Mouse (Mus musculus) CH12F3 (cell line): ENCODE measurements at regions not wholly inside any gene's neighbourhood (a gene's known extent, or its start where the extent isn't known, plus 50 kb on each side); places are given as distances from the start of the nearest gene placed in this dataset.
"Not testable (repeated sequence)": the region's sequence is repeated elsewhere in the genome, so short reads cannot be mapped to it uniquely, and the experiment has no call there.

Experiments
- in situ Hi-C: fragments of 300-500 bp; cut with MboI; formaldehyde crosslinking; loops from 2 replicates; pipeline ENCODE4 v1.14.3; 2020; ENCODE audit warnings: low sequenced_read_pairs

DNA sequence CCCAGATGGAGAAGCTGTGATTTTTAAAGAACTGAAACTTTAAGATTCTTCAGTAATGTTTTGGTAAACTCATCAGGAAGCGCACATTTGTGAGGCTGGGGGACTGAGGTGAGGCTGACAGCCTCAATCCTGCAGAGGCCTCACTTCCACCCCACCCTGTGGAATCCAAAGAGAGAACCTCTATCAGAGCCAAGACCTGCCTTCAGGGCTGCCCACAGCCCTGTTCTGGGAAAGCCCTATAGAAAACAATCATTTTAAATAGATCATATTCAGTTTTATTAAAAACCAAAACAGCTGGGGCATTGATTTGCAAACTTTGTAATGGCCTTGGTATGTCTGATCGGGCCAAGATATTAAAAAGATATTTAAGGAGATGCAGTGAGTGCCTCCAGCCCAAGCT, 210.7 kb upstream of the Tsc22d2 start:
- in situ Hi-C loops, result no loop called here

DNA sequence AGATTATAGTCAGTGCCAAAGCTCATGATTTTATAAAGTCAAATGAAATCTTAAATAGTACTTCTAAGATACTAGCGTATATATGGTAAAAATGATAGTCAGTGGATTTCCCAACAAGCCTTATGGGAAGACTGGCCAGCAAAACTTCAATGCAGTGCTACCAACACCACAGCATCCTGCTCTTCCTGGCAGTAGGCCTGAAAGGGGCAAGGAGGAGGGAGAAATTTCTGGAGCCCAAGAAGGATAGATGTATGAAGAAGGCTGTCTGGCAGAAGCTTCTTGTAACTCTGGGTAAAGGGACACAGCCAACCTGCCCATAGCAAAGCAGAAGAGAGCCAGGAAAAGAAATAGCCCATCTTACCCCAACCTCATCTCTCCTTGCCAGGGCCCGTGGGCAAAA, 209.0 kb upstream of the Tsc22d2 start:
- in situ Hi-C loops, result no loop called here

DNA sequence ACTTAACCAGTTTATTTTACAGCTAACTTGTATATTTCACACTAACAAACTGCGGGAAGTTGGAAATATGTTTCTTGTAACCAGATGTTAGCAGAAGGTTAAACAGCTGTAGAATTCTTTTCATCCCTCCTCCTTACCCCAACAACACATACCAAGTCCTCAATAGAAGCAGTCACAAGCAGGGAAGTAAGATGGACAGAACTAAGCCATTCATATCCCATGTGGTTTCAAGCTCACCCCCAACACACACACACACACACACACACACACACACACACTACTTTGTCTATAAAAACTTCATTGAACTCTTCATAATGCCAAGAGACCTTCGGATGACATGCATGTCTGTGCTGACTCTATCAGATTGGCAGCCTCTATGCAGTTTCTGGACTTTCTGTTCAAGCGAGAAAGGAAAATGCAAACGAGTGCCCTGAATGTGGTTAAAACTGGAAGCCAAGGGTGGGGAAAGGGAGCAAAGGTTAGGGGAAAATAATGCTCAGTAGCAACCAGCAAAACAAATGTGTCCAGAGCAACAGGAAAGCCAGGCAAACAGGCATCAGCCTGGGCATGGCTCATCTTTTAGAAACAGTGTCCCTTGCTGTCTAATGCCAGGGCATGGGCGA, 207.6 kb upstream of the Tsc22d2 start:
- in situ Hi-C loops, result no loop called here

DNA sequence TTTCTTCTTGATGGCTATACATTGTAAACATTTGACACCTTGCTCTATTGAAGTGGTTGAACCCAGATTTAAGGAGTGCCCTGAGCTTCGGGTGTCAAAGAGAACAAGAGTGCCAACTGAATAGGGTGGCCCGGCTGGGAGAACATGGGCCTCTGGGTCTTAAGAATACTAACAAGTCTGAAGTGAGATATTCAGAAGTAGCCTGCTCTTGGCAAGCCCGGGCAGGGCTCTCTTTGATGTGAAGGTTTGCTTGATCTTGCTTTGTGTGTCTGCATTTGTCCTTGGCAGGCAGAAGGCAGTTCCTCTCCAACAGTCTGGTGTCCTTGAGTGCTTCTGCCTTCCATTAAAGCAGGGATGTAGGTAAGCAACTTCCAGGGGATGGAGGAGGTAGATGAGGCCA, 203.5 kb upstream of the Tsc22d2 start:
- in situ Hi-C loops, result no loop called here

DNA sequence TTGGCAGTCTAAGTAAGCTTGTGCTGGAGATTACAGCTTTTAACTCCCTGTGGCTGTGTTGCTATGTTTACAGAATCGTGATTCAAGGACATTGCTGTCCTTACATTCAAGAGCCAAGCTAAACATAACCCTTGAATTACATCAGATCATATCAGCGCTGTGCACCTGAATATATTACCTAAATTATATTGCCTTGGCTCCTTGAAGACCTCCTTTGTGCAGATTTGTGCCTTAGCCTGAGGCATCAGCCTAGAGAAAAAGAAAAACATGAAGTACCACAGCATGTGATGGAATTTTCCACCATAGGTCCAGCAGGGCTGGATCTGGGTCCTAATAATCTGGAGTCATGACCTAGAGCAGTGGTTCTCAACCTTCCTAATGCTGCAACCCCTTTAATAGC, 189.8 kb upstream of the Tsc22d2 start:
- in situ Hi-C loops, result no loop called here

DNA sequence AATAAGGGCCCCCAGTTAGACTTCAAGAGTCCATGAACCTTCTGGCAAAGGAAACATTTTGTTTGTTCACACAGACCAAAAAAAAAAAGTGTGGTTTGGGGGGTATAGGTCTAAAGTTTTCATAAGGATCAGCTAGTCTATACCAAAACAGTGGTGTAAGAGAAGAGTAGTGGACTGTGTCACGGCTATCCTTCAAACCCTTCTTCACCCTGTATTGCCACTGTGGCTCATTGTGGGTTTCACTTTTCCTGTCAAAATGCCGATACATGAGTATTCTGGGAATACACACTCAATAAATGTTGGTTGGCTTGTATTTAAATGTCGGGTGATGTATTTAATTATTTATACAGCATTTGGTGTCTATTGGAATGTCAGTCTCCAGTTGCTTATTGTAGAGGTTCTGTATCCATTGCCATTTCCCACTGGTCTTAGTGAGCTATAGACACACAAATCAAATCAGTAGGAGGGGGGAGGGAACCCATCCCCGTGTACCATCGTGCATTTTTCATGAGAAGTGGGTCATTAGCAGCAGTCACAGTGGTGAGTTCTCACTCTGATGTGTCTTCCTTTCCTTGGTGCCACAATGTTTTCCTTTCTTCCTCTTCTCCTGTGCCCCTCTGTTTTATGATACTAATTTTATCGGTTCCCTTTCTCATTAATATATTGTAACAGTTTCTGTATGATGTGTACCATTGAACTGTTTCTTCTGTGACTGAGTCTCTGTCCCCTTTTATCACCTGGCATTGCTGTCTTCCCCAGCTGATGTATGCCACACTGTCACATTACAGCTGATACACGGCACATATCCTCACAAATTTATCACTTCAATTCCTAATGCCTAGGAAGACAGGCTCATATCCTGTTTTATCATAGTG, 187.8 kb upstream of the Tsc22d2 start:
- in situ Hi-C loops, result no loop called here

DNA sequence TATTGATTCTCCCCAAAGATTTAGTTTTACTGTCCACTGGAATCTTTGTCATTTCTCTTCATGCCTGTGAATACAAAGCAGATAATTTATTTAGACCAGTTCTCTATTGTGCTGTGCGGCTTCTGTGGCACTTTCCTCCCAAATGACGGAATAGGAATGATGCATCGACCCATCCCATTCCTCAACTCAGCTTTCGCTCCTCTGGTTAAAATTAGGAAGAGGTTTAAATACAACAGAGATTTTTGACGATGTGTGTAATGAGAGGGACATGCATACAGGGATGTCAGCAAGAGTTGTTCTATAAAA, 187.2 kb upstream of the Tsc22d2 start:
- in situ Hi-C loops, result no loop called here

DNA sequence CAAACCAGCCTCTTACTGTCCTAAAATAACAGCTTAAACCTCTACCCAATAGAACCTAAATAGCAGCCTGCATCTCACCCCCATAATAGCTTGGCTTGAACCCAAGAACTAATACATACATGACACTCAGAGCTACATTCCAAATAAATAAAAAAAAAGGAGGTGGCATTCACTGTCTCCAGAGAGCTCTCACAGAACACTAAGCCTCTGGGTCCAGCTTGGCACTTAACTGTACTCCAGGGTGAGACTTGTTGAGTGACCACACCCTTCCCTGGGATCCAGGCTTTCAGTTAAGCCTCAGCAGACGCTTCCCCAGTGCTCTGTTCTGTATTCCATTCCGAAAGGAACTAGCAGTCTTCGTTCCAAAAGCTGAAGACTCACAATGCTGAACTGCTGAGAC, 186.3 kb upstream of the Tsc22d2 start:
- in situ Hi-C loops, result no loop called here

DNA sequence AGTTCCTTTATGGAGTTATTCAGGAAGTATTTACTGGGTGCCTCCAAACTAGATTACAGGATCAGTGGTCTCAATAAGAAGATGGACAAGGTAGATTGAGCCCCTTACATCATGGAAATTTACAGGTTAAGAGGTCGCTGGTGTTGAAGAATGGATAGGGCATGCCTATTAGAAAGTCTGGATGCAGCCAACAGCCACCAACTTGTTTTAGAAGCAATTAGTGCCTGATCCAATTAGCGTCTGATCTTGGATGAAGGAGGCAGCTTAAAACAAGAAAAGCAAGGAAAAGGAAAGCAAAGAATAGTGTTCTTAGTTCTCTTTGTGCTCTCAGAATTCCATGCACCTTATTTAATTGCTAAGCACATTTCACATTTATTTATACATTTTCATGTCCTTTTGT, 182.8 kb upstream of the Tsc22d2 start:
- in situ Hi-C loops, result no loop called here

DNA sequence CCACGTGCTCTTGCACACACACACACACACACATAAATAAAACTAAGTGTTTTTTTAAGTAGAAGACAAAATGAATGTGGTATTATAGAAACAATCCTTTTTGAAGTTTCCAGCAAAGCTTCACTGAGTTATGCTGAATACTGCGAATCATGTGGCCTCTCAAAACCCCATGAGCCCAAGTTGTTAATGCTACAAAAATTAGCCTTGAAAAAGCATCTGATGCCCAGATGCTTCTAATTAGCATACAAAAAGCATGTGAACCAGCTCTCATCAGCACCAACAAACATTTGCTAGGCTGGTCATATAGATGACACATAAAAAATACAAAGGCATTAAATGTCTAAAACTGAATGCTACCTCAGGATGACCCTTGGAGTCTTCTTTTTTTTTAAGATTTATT, 181.2 kb upstream of the Tsc22d2 start:
- in situ Hi-C loops, result no loop called here

DNA sequence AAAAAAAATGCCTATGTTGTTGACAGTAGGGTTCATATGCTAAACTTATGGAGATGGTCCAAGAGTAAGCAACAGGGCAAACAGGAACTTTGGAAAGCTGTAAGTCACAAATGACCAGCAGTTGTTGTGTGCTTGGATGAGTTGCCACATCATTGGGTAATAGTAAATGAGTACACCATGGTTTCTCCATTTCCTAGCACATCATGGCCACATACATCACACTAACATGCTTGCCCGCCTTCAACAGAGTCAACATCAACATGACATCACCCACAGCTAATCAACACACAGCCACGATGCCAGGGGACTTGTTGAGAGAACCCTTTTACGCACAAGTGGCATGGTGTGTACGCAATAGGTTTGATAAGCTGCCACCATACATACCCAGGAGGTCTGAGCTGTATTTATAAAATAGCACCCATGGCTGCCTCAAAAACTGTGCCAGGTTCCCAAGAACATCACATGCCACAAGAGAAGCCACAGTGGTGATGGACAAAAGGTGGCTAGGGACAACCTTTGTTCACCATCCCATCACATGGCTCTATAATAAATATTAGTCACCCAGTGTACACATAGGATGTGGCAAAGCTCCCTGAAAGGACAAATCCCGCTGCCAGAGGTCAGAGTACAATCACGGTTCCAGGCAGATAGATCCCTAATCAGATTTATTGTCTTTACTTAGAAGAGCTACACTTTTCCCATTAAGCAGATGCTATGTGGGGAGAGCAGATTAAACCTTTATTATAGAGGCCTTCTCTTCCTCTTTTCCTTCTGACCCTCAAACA, 179.5 kb upstream of the Tsc22d2 start:
- in situ Hi-C loops, result no loop called here

DNA sequence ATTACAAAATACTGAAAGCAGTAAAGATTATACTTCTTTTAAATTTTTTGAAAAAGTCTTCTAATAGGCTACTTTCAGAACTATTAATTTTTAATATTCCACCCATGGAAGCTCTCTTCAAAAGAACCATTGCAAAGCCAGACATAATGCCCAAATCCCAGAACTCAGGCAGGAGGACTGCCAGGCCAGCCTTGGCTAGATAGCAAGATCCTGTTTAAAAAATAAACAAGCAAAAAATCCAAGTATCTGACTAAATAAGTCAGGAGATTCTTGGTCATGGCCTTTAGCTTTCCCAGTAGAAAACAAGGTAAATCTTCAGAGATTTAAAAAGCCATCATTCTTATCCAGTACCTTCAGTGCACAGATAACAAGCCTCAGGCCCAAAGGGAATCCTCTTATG, 176.4 kb upstream of the Tsc22d2 start:
- in situ Hi-C loops, result no loop called here

DNA sequence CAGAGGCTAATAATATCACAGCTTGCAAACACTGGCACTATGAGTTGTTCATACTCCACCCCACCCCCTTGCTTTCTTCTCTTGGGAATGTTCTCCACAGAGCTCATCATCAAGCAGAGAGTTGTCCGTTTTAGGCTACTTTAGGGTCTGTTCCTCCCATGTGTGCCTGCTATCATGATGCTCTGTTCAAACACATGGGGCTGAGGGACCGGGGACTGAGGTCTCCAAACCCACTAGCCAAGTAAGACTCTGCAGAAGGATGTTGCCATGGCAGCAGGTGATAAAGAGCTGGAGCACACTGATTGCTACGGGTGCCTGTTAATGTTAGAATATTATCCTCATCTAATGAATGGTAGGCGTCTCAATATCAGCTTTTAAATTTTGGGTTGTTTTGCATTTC, 173.7 kb upstream of the Tsc22d2 start:
- in situ Hi-C loops, result no loop called here

DNA sequence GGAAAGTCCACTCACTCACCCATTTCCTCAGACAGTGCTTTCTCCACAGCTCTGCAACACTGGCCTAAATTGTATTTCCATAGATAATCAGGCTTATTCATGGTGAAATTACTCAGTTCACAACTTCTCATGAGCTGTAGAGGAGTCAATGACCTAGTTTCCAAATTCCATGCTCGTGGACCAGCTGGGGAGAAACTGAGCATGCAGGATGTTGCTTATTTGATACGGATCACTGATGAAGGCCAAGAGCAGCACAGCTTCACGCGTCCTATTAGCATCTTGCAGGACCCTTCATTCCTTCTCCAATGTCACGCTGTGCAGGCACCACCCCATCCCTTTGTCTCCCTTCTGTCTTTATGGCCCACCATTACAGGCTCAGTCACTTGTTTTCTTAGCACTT, 169.2 kb upstream of the Tsc22d2 start:
- in situ Hi-C loops, result no loop called here

DNA sequence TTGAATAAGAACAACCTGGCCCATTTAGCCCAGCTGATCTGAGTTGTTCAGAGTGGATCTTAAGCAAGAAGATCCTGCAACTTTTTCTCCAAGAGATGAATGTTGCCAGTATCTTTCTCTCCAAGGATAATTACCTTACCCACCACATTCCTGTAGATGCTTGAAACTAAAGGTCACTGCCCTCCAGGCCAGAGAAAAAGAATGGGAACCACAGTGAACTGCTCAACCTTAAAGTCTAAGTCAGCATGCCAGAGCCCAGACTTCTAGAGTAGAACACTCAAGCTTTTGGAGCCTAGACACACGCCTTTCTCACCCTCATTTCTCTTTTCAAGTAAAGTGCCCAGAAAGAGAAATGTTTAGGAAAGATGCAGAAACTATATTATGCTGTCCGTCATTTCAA, 166.5 kb upstream of the Tsc22d2 start:
- in situ Hi-C loops, result no loop called here

DNA sequence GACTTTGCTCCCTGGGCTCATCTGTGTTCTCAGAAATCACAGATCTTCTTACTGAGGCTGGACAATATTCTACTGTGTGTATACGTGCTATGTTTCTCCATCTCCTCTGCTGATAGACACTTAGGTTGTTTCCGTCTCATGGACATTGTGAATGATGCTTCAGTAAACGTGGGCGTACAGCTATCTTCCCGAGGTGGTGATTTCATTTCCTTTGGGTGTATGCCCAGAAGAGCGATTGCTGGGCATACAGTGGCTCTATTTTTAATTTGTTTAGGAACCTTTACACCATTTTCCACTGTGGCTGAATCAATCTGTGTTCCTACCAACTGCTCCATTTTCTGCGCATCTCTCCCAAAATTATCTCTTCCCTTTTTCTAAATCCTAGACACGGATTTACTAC, 160.6 kb upstream of the Tsc22d2 start:
- in situ Hi-C loops, result no loop called here

DNA sequence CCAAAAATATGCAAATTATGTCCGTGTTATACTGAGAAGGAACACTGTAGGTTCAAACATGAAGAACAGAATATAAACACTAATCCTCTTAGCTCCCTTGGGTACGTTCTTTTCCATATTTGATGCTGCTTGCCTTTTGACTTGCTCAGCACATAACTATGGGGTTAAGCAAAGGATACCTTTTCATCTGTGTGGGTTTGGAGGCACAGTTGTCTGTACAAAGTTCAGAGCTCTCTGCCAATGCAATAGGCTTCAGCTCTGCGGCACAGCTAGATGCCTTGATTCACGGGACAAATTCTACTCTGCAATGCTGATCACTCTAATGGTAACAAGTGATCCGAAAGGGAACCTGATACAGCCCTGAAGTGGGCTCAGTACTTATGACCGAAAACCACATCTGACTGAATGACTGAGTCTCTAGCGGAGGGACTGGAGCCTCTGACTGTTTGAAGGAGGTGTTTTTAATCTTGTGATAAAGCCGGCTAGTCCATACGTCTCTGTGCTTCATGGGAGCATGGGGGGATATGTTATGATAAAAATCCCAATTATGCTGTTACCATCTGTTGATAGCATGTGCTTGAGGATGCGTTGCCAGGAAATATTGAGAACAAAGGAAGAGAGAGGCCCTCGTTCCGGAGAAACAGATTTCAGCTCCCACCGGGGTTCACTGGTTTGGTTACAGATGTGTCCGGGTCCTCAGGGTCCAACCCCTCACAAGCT, 146.7 kb upstream of the Tsc22d2 start:
- in situ Hi-C loops, result no loop called here

DNA sequence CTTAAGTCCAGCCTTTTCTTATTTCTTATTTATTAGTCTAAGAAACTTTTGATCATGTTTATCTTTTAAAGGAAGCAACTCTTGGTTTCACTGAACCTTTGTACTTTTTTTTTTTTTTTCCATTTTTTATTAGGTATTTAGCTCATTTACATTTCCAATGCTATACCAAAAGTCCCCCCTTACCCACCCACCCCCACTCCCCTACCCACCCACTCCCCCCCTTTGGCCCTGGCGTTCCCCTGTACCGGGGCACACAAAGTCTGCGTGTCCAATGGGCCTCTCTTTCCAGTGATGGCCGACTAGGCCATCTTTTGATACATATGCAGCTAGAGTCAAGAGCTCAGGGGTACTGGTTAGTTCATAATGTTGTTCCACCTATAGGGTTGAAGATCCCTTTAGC, 143.1 kb upstream of the Tsc22d2 start:
- in situ Hi-C loops, result not testable (repeated sequence)

DNA sequence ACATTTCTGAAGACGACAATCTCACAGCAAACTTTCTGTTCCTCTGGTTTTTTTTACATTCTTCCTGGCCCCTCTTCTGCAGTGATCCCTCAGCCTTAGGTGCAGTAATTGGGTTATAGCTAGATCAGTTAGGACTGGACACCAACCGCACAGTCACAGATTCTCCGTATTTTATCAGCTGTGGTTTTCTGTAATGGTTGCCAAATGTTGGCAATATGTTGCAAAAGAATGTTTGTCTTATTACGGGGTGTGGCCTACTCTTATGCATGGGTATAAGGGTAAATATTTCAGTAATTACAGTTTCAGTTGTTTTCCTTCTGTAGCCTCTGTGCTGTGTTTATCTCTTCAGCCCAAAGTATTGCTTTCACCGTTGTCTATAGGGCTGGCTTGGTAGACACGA, 133.2 kb upstream of the Tsc22d2 start:
- in situ Hi-C loops, result no loop called here

DNA sequence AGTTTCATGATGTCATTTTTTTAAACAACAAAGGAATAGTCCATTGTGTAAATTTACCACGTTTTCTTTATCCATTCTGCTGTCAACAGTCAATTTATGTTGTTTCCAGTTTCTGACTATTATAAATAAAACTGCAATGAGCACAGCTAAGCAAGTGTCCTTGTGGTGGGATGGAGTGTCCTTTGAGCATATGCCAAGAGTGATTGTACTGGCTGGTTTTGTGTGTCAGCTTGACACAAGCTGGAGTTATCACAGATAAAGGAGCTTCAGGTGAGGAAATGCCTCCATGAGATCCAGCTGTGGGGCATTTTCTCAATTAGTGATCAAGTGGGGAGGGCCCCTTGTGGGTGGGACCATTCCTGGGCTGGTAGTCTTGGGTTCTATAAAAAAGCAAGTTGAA, 130.1 kb upstream of the Tsc22d2 start:
- in situ Hi-C loops, result not testable (repeated sequence)

DNA sequence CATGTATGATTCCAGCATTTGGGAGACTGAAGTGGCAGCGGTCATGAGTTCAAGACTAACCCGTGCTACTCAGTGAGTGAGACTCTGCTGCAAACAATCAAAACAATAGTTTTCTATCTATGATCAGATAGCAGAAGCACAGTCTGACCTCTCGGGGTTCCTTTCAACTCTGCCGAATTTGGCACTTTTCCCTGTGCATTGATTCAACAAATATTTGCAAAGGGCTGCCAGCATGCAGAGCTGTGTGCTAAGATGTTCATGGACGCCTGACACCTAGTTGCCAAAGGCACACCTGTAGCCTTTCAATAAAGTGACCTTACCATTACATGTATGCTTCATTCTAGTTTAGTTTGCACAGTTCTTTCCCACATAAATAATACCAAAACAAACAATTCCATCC, 118.7 kb upstream of the Tsc22d2 start:
- in situ Hi-C loops, result no loop called here
